Comparison of ENCODE assay signal across 12 mouse cellular contexts in the genomic region with DNA sequence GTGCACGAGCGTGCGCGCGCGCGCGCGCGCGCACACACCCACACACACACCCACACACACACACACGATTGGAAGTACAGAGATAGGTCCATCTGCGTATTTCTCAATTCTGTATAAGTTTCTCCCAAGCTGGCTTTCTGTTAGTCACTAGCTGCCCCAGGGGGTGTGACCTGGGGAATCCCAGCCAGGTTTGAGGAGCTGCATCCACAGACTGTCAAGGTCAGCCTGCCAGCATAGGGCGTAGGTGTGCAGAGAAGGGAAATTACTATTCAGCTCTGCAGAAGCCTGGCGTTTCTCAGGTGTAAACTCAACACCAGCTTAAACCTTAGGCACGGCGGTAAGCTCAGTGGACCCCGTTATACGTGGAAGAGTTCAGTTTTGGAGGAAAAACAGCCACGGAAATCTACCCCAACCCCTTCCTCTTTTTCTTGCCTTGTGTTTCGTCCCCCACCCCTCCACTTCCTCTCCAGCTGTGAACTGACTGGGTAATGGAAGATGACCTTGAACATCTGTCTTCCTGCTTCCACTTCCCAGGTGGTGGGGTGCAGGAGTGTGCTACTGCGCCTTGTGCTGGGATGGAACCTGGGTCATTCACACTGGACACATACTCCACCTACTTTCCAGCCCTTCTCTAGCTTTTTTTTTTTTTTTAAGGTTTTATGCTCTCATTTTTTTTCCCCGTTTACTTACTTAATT.
DNase-seq lines count a peak whose midpoint lies in the region; ATAC-seq and TF ChIP-seq lines count a peak whose summit lies in the region.
"Had no signal": no experiment of that assay in that cellular context is flagged by ENCODE, and none has a peak within 500 bp of the region (broad histone marks: within the 10 kb centered on the region; RNA-seq: fewer than 3 reads in every experiment).

No protein-coding gene starts in this region.

- intact Hi-C loops in gastrocnemius, postnatal 36 days (cut with DNase I): no loop called here

- no peaks in the 10 kb centered on the region for H3K36me3 ChIP-seq in ES-E14 (ENCODE audit: control insufficient read depth, insufficient read depth, low read length, poor library complexity, severe bottlenecking)
- H3K36me3 ChIP-seq in forebrain, embryonic 10.5 days (replicated peaks): no peaks in the 10 kb centered on the region
- H3K36me3 ChIP-seq: midbrain, embryonic 10.5 days had no signal

- no peaks in the 10 kb centered on the region for H3K9me3 ChIP-seq in ES-E14 (ENCODE audit: control insufficient read depth, insufficient read depth, low read depth, low read length)
- H3K9me3 ChIP-seq in forebrain, embryonic 10.5 days: no peaks in the 10 kb centered on the region
- H3K9me3 ChIP-seq: midbrain, embryonic 10.5 days had no signal

- no peak overlapping the region for H3K27ac ChIP-seq in ES-E14 (ENCODE audit: insufficient read depth, low read depth, low read length, poor library complexity, severe bottlenecking)
- no peak overlapping the region for H3K27ac ChIP-seq in forebrain, embryonic 10.5 days
- H3K27ac ChIP-seq: hindbrain, embryonic 14.5 days; midbrain, embryonic 10.5 days had no signal

- ATAC-seq in monocyte, adult 5-6 weeks (replicated peaks; ENCODE audit: insufficient number of reproducible peaks, low FRiP score, low TSS enrichment, poor library complexity, severe bottlenecking): no peak

- no peak overlapping the region for H3K9ac ChIP-seq in ES-E14 (ENCODE audit: insufficient read depth, low read depth, low read length, poor library complexity, severe bottlenecking)
- H3K9ac ChIP-seq: hindbrain, embryonic 14.5 days had no signal

- H3K4me1 ChIP-seq in ES-E14 (ENCODE audit: control insufficient read depth in 2 of 2, insufficient read depth in 2 of 2, low read length in 2 of 2, poor library complexity in 1 of 2): no peaks in the 10 kb centered on the region; a peak in 1 of 4 replicates
- H3K4me1 ChIP-seq in forebrain, embryonic 10.5 days: no peaks in the 10 kb centered on the region
- H3K4me1 ChIP-seq: midbrain, embryonic 10.5 days had no signal

- 90% methylated on average over 23 of the region's 23 CpGs for WGBS in forebrain, embryonic 10.5 days

- in situ Hi-C loops in ES-E14 (cut with MboI; ENCODE audit: low sequenced_read_pairs in 2 of 2, unreplicated experiment in 2 of 2): no loop called here

- peak; percentile 13 for DNase-seq in kidney, postnatal 10 days
- no peak for DNase-seq in kidney, postnatal 25 days
- peak; percentile 4 to 8 for DNase-seq in B cell, adult 2 months
- peak; percentile 28 for DNase-seq in ES-E14 (ENCODE audit: low read depth, low spot score)
- peak; percentile 43 to 45 for DNase-seq in gastrocnemius, postnatal 36 days
- DNase-seq in layer of hippocampus, adult 11-12 months (ENCODE audit: low spot score): no peak
- DNase-seq in forebrain, embryonic 10.5 days (ENCODE audit: extremely low spot score, low spot score): no peak
- DNase-seq: retina, postnatal 1 day had no signal

- peak overlapping the region in 1 of 2 experiments; percentile 37; a peak in 1 of 4 replicates for H3K4me3 ChIP-seq in ES-E14 (ENCODE audit: insufficient read depth in 1 of 2, low read depth in 1 of 2, low read length in 2 of 2, poor library complexity in 1 of 2, severe bottlenecking in 1 of 2)
- H3K4me3 ChIP-seq in forebrain, embryonic 10.5 days: no peak overlapping the region
- H3K4me3 ChIP-seq: erythroblast, embryonic 14.5 days; midbrain, embryonic 10.5 days had no signal

- H3K27me3 ChIP-seq in forebrain, embryonic 10.5 days (ENCODE audit: poor library complexity, severe bottlenecking): no peaks in the 10 kb centered on the region

TF ChIP-seq in ES-E14, 5 proteins besides CTCF, POLR2A, EP300 and RAD21:
- TF ChIP-seq ZC3H11A (IDR thresholded peaks at IDR 0.05; ENCODE audit: borderline replicate concordance, low read depth, low read length): no peak
- TF ChIP-seq CHD2 (IDR thresholded peaks at IDR 0.05; ENCODE audit: low read depth, low read length): no peak
- TF ChIP-seq ZNF384 (IDR thresholded peaks at IDR 0.05; ENCODE audit: low read depth, low read length): 0 out of 2 replicates have a peak, but pooled peaks have one; percentile 19
- TF ChIP-seq MAFK (IDR thresholded peaks at IDR 0.05; ENCODE audit: insufficient read depth, low read depth, low read length): no peak

Comparison
In these comparisons a context has a peak if more than half of its experiments do, and no peak if none do; other contexts are left out.
1. DNase-seq: peak in kidney, postnatal 10 days (single experiment), B cell, adult 2 months (2 of 2), ES-E14 (single experiment) and gastrocnemius, postnatal 36 days (2 of 2); none in kidney, postnatal 25 days (0 of 2), layer of hippocampus, adult 11-12 months (single experiment) and forebrain, embryonic 10.5 days (single experiment).